Mouse (Mus musculus): ENCODE measurements at regions not wholly inside any gene's neighbourhood (a gene's known extent, or its start where the extent isn't known, plus 50 kb on each side); places are given as distances from the start of the nearest gene placed in this dataset.

DNA sequence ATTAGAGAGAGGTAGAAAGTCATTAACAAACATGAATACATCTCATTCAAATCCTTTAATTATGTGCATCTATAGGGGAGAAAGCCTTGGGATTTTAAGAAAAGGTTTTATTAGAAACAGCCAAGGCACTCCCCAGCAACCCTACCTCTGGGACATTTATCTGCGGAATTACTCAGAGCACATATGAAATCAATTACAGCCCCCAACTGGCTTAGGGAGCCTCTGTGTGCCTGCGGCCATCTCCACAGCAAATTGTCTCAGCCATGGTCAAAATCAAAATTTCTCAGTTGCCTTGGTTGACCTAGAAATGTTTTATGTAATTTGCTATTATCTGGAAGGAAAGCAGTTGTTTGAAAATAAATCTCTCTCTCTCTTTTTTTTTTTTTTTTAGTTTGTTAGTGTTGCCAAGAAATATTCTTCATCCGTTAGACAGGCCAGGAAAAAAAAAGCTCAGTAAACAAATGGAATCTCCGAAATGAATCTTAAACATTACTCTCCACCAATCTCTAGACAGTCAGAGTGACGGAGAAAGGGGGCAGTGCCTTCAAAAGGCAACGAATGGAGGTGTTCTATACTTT, 110.0 kb upstream of the Lpar1 start:
- no peaks in the 10 kb centered on the region; a peak in 1 of 4 replicates for H3K27me3 ChIP-seq (ENCODE audit: control insufficient read depth in 1 of 2, insufficient read depth in 2 of 2, low read length in 2 of 2)
- no peak overlapping the region for H3K9ac ChIP-seq (ENCODE audit: control insufficient read depth, low read depth, low read length, poor library complexity, severe bottlenecking)
- no peak for TF ChIP-seq RCOR1 (IDR thresholded peaks at IDR 0.05; ENCODE audit: low read depth, low read length)
- no peak for TF ChIP-seq TBP (IDR thresholded peaks at IDR 0.05; ENCODE audit: low read depth, low read length)
- no peak for TF ChIP-seq JUND (IDR thresholded peaks at IDR 0.05; ENCODE audit: low read depth, low read length)
- no peak for TF ChIP-seq NELFE (IDR thresholded peaks at IDR 0.05; ENCODE audit: low read depth, low read length)
- TF ChIP-seq POLR2A (IDR thresholded peaks at IDR 0.05; ENCODE audit: control insufficient read depth in 1 of 2, insufficient read depth in 1 of 2, low read depth in 1 of 2, low read length in 2 of 2, poor library complexity in 1 of 2) = no peak
- H3K36me3 ChIP-seq (ENCODE audit: control insufficient read depth in 1 of 2, insufficient read depth in 2 of 2, low read length in 2 of 2) = no peaks in the 10 kb centered on the region
- H3K27ac ChIP-seq (ENCODE audit: control insufficient read depth, low read depth, low read length) = no peak overlapping the region
- H3K79me2 ChIP-seq (ENCODE audit: control insufficient read depth, insufficient read depth, low read length, poor library complexity) = no peaks in the 10 kb centered on the region
- H3K4me3 ChIP-seq (ENCODE audit: control insufficient read depth in 1 of 2, insufficient read depth in 1 of 2, low read depth in 2 of 2, low read length in 2 of 2) = no peak overlapping the region
- H3K9me3 ChIP-seq (replicated peaks; ENCODE audit: insufficient read depth, low read length) = no peaks in the 10 kb centered on the region
- no peaks in the 10 kb centered on the region for H3K4me1 ChIP-seq (ENCODE audit: control insufficient read depth in 1 of 2, insufficient read depth in 2 of 2, low read length in 2 of 2)
- no peak for DNase-seq (ENCODE audit: low read depth, low spot score)

- Histone ChIP-seq H3K79me2 (ENCODE audit: control insufficient read depth, insufficient read depth, low read length, poor library complexity) (no peaks in the 10 kb centered on the region), H3K36me3 (ENCODE audit: control insufficient read depth in 1 of 2, insufficient read depth in 2 of 2, low read length in 2 of 2) (no peaks in the 10 kb centered on the region), H3K27ac (ENCODE audit: control insufficient read depth, low read depth, low read length) (no peak overlapping the region), H3K9me3 (replicated peaks; ENCODE audit: insufficient read depth, low read length) (no peaks in the 10 kb centered on the region), H3K4me3 (ENCODE audit: control insufficient read depth in 1 of 2, insufficient read depth in 1 of 2, low read depth in 2 of 2, low read length in 2 of 2) (no peak overlapping the region), H3K4me1 (ENCODE audit: control insufficient read depth in 1 of 2, insufficient read depth in 2 of 2, low read length in 2 of 2) (no peaks in the 10 kb centered on the region), H3K9ac (ENCODE audit: control insufficient read depth, low read depth, low read length, poor library complexity, severe bottlenecking) (no peak overlapping the region), H3K27me3 (ENCODE audit: control insufficient read depth in 1 of 2, insufficient read depth in 2 of 2, low read length in 2 of 2) (no peaks in the 10 kb centered on the region; a peak in 1 of 4 replicates)
- DNase-seq (ENCODE audit: low read depth, low spot score) = no peak
- no peak for TF ChIP-seq MYB (IDR thresholded peaks at IDR 0.05; ENCODE audit: low read depth, low read length)
- TF ChIP-seq E2F4 (IDR thresholded peaks at IDR 0.05; ENCODE audit: borderline replicate concordance, low read depth, low read length) = no peak
- TF ChIP-seq ZKSCAN1 (IDR thresholded peaks at IDR 0.05; ENCODE audit: low read depth, low read length) = no peak
- no peak for TF ChIP-seq GATA1 (IDR thresholded peaks at IDR 0.05; ENCODE audit: low read depth, low read length)
- TF ChIP-seq CHD1 (IDR thresholded peaks at IDR 0.05; ENCODE audit: low read depth, low read length) = no peak
- no peak for TF ChIP-seq POLR2AphosphoS2 (IDR thresholded peaks at IDR 0.05; ENCODE audit: low read length)
- TF ChIP-seq UBTF (IDR thresholded peaks at IDR 0.05; ENCODE audit: borderline replicate concordance, insufficient read depth, low read depth, low read length) = no peak
- TF ChIP-seq KAT2A (conservative IDR thresholded peaks at IDR 0.05; ENCODE audit: low read depth, low read length) = no peak
- no peak for TF ChIP-seq MEF2A (IDR thresholded peaks at IDR 0.05; ENCODE audit: extremely low read depth, insufficient replicate concordance, low read depth, low read length, poor library complexity, severe bottlenecking)
- TF ChIP-seq RCOR1 (IDR thresholded peaks at IDR 0.05; ENCODE audit: low read depth, low read length) = no peak
- TF ChIP-seq TAL1 (IDR thresholded peaks at IDR 0.05; ENCODE audit: low read length) = no peak
- no peak for TF ChIP-seq MAFK (IDR thresholded peaks at IDR 0.05; ENCODE audit: borderline replicate concordance, low read depth, low read length)
- TF ChIP-seq POLR2A (IDR thresholded peaks at IDR 0.05; ENCODE audit: control insufficient read depth in 1 of 2, insufficient read depth in 1 of 2, low read depth in 1 of 2, low read length in 2 of 2, poor library complexity in 1 of 2) = no peak
- TF ChIP-seq CTCF (IDR thresholded peaks at IDR 0.05 in 2 of 3, conservative IDR thresholded peaks at IDR 0.05 in 1 of 3; ENCODE audit: control insufficient read depth in 1 of 3, insufficient read depth in 1 of 3, low read depth in 2 of 3, low read length in 3 of 3, poor library complexity in 1 of 3, severe bottlenecking in 1 of 3) = no peak
- no peak for TF ChIP-seq USF2 (IDR thresholded peaks at IDR 0.05; ENCODE audit: borderline replicate concordance in 1 of 2, insufficient read depth in 1 of 2, low read depth in 1 of 2, low read length in 2 of 2)
- no peak for TF ChIP-seq POLR2AphosphoS5 (IDR thresholded peaks at IDR 0.05; ENCODE audit: borderline replicate concordance, low read depth, low read length)
- TF ChIP-seq TBP (IDR thresholded peaks at IDR 0.05; ENCODE audit: low read depth, low read length) = no peak
- TF ChIP-seq TCF12 (IDR thresholded peaks at IDR 0.05; ENCODE audit: low read depth, low read length) = no peak
Observed at GRCm38 (mm10) chr4:58661781-58662293, 108.1 kb upstream of the Lpar1 start.

Measured in MEL (cell line).